Mouse (Mus musculus) heart, embryonic 14.5 days (tissue): ENCODE data around the gene Ccdc102a. TPM values are rescaled to one million over a fixed set of nuclear protein-coding genes. Genes with fewer than 3 reads are reported as not detected.

ENCODE experiments used
- ATAC-seq: fragments of 200-750 bp; cut with Nextera tagmentation; 2 replicates; pipeline ENCODE4 v1.8.0; 2017; ENCODE audit warnings: low read depth, moderate TSS enrichment; ENCODE audit not compliant: insufficient number of reproducible peaks, insufficient read depth, low FRiP score
- H3K27ac ChIP-seq, 2 experiments: fragments of 200-500 bp in 1 of 2; fragments of 300-500 bp in 1 of 2; sonication (generic) in 1 of 2; replicated peaks in 1 of 2; 2 replicates each; pipeline ENCODE4 v1.5.1; 2012 to 2014; ENCODE audit warnings: low read depth in 2 of 2, low read length in 2 of 2, control low read depth in 1 of 2, mild to moderate bottlenecking in 1 of 2, mixed read lengths in 1 of 2; ENCODE audit not compliant: control insufficient read depth in 1 of 2, insufficient read depth in 1 of 2
- H3K27me3 ChIP-seq: fragments of 300-500 bp; sonication (generic); 2 replicates; pipeline ENCODE4 v1.6.1; 2014; ENCODE audit warnings: mild to moderate bottlenecking, low read length, control low read depth; ENCODE audit not compliant: control insufficient read depth, insufficient read depth
- H3K36me3 ChIP-seq: fragments of 300-500 bp; sonication (generic); 2 replicates; pipeline ENCODE4 v1.6.1; 2014; ENCODE audit warnings: mild to moderate bottlenecking, control low read depth, low read length, mixed read lengths; ENCODE audit not compliant: control insufficient read depth, insufficient read depth
- H3K4me1 ChIP-seq, 2 experiments: fragments of 200-500 bp in 1 of 2; fragments of 300-500 bp in 1 of 2; sonication (generic) in 1 of 2; 2 replicates each; pipeline ENCODE4 v1.6.1; 2012 to 2014; ENCODE audit warnings: low read length in 2 of 2, control low read depth in 1 of 2, mixed read lengths in 1 of 2; ENCODE audit not compliant: control insufficient read depth in 2 of 2, insufficient read depth in 2 of 2
- H3K4me2 ChIP-seq: fragments of 300-500 bp; sonication (generic); 2 replicates; pipeline ENCODE4 v1.6.1; 2014; ENCODE audit warnings: mild to moderate bottlenecking, low read length
- H3K4me3 ChIP-seq, 2 experiments: fragments of 200-500 bp in 1 of 2; fragments of 300-500 bp in 1 of 2; sonication (generic) in 1 of 2; 2 replicates each; pipeline ENCODE4 v1.5.1; 2012 to 2014; ENCODE audit warnings: low read length in 2 of 2, mild to moderate bottlenecking in 2 of 2, control low read depth in 1 of 2, low read depth in 1 of 2, moderate library complexity in 1 of 2; ENCODE audit not compliant: control insufficient read depth in 1 of 2, insufficient read depth in 1 of 2
- H3K9ac ChIP-seq: fragments of 300-500 bp; sonication (generic); 2 replicates; pipeline ENCODE4 v1.6.1; 2014; ENCODE audit warnings: mild to moderate bottlenecking, low read length
- H3K9me3 ChIP-seq: fragments of 300-500 bp; sonication (generic); 2 replicates; pipeline ENCODE4 v1.6.1; 2016; ENCODE audit warnings: low read length, control low read depth; ENCODE audit not compliant: control insufficient read depth
- WGBS: fragments of 180-500 bp; shearing (Covaris S2); extraction: QIAGEN DNeasy Blood & Tissue Kit; methylation state at CpG from one replicate; pipeline ENCODE4 v1.1.7; 2014; 5-methylcytosine and 5-hydroxymethylcytosine counted together
- polyA plus RNA-seq: library from polyadenylated mRNA; unstranded; fragments of >200 nt; fragmentation: Nextera tagmentation; extraction: Ambion mirVana; gene quantifications from 2 replicates; pipeline ENCODE4 v1.2.1, GENCODE M21; 2014

Ccdc102a gene
- polyA plus RNA-seq, 1 experiment from 2014 or later: 25.8 TPM

GRCm38 (mm10) chr8:94899262-94899661, 18.6 kb downstream of the Ccdc102a start:
- Histone ChIP-seq H3K9me3 (no peaks in the 10 kb centered on the region), H3K27me3 (no peaks in the 10 kb centered on the region), H3K9ac (peak overlapping the region; percentile 54; the same call in 1 of the 2 replicates), H3K27ac (peak overlapping the region in 1 of 2 experiments; percentile 39; a peak in 2 of 4 replicates), H3K4me2 (peak overlapping the region; percentile 56), H3K4me1 (peaks cover 29 to 32% of the 10 kb centered on the region in 2 experiments), H3K36me3 (peaks cover 26% of the 10 kb centered on the region), H3K4me3 (peak overlapping the region in 1 of 2 experiments; percentile 4; a peak in 1 of 4 replicates)
- ATAC-seq: no peak
- WGBS: 9% methylated on average over 11 of the region's 11 CpGs

GRCm38 (mm10) chr8:94892917-94893316, 25.0 kb downstream of the Ccdc102a start:
- H3K9ac ChIP-seq: no peak overlapping the region
- WGBS: 24% methylated on average over 2 of the region's 2 CpGs
- H3K27me3 ChIP-seq: no peaks in the 10 kb centered on the region
- H3K4me2 ChIP-seq: no peak overlapping the region
- no peaks in the 10 kb centered on the region for H3K36me3 ChIP-seq
- H3K27ac ChIP-seq: peak overlapping the region; percentile 25 to 41; a peak in 3 of 4 replicates
- peak; percentile 52; the same call in 1 of the 2 replicates for ATAC-seq
- no peaks in the 10 kb centered on the region for H3K9me3 ChIP-seq
- peaks cover 9% of the 10 kb centered on the region in 2 experiments; a peak in 3 of 4 replicates for H3K4me1 ChIP-seq
- H3K4me3 ChIP-seq: no peak overlapping the region

- H3K9me3 ChIP-seq: no peaks in the 10 kb centered on the region
- 30% methylated on average over 14 of the region's 14 CpGs for WGBS
- no peaks in the 10 kb centered on the region for H3K27me3 ChIP-seq
- no peak overlapping the region for H3K9ac ChIP-seq
- no peak overlapping the region for H3K4me3 ChIP-seq
- peak overlapping the region; percentile 41 for H3K4me2 ChIP-seq
- peaks cover 9% of the 10 kb centered on the region in 2 experiments; a peak in 3 of 4 replicates for H3K4me1 ChIP-seq
- ATAC-seq: no peak
- no peaks in the 10 kb centered on the region for H3K36me3 ChIP-seq
- H3K27ac ChIP-seq: no peak overlapping the region
Observed at GRCm38 (mm10) chr8:94888383-94889036, 29.4 kb downstream of the Ccdc102a start.

- Histone ChIP-seq H3K4me3 (no peak overlapping the region), H3K9ac (no peak overlapping the region), H3K27me3 (no peaks in the 10 kb centered on the region), H3K4me2 (no peak overlapping the region), H3K4me1 (peaks cover 6% of the 10 kb centered on the region in 2 experiments), H3K9me3 (no peaks in the 10 kb centered on the region), H3K27ac (no peak overlapping the region), H3K36me3 (no peaks in the 10 kb centered on the region)
- ATAC-seq: no peak
- WGBS: 51% methylated on average over 4 of the region's 4 CpGs
Observed at GRCm38 (mm10) chr8:94880742-94881141, 37.2 kb downstream of the Ccdc102a start.

- 37% methylated on average over 3 of the region's 3 CpGs for WGBS
- ATAC-seq: no peak
- no peaks in the 10 kb centered on the region for H3K27me3 ChIP-seq
- peak overlapping the region in 1 of 2 experiments; percentile 79; a peak in 1 of 4 replicates for H3K27ac ChIP-seq
- peak overlapping the region; percentile 97 for H3K4me2 ChIP-seq
- H3K9me3 ChIP-seq: no peaks in the 10 kb centered on the region
- H3K4me1 ChIP-seq: peaks cover 17 to 32% of the 10 kb centered on the region in 2 experiments
- no peaks in the 10 kb centered on the region for H3K36me3 ChIP-seq
- peak overlapping the region in 1 of 2 experiments; percentile 72; a peak in 1 of 4 replicates for H3K4me3 ChIP-seq
- no peak overlapping the region for H3K9ac ChIP-seq
Observed at GRCm38 (mm10) chr8:94876820-94877219, 41.1 kb downstream of the Ccdc102a start.

- no peaks in the 10 kb centered on the region for H3K36me3 ChIP-seq
- peak within 1 kb of the TSS; percentile 9 to 79; a peak in 2 of 4 replicates for H3K27ac ChIP-seq
- peak; percentile 83 for ATAC-seq
- H3K4me2 ChIP-seq: peak within 1 kb of the TSS; percentile 97
- 1% methylated on average over 26 of the region's 37 CpGs for WGBS
- H3K9ac ChIP-seq: peak within 1 kb of the TSS; percentile 85
- no peaks in the 10 kb centered on the region for H3K9me3 ChIP-seq
- no peaks in the 10 kb centered on the region for H3K27me3 ChIP-seq
- H3K4me3 ChIP-seq: peak within 1 kb of the TSS; percentile 62 to 72
- H3K4me1 ChIP-seq: peaks cover 21 to 36% of the 10 kb centered on the region in 2 experiments
Observed at GRCm38 (mm10) chr8:94876197-94876730, 41.6 kb downstream of the Ccdc102a start, which contains the start of gene Dok4. Gene Dok4, minus strand, starts transcription at chr8:94876330.

GRCm38 (mm10) chr8:94875871-94876150, 42.1 kb downstream of the Ccdc102a start:
- H3K36me3 ChIP-seq: no peaks in the 10 kb centered on the region
- H3K4me2 ChIP-seq: peak overlapping the region; percentile 97
- peaks cover 25 to 40% of the 10 kb centered on the region in 2 experiments for H3K4me1 ChIP-seq
- H3K4me3 ChIP-seq: peak overlapping the region; percentile 62 to 72
- H3K27ac ChIP-seq: peak overlapping the region; percentile 9 to 79; a peak in 2 of 4 replicates
- WGBS: 0% methylated on average over 15 of the region's 20 CpGs
- H3K27me3 ChIP-seq: no peaks in the 10 kb centered on the region
- H3K9me3 ChIP-seq: no peaks in the 10 kb centered on the region
- ATAC-seq: peak; percentile 5; the same call in 1 of the 2 replicates
- peak overlapping the region; percentile 85 for H3K9ac ChIP-seq
